Mouse (Mus musculus): ENCODE data around the gene Slc22a14.

Gene Slc22a14

DNA sequence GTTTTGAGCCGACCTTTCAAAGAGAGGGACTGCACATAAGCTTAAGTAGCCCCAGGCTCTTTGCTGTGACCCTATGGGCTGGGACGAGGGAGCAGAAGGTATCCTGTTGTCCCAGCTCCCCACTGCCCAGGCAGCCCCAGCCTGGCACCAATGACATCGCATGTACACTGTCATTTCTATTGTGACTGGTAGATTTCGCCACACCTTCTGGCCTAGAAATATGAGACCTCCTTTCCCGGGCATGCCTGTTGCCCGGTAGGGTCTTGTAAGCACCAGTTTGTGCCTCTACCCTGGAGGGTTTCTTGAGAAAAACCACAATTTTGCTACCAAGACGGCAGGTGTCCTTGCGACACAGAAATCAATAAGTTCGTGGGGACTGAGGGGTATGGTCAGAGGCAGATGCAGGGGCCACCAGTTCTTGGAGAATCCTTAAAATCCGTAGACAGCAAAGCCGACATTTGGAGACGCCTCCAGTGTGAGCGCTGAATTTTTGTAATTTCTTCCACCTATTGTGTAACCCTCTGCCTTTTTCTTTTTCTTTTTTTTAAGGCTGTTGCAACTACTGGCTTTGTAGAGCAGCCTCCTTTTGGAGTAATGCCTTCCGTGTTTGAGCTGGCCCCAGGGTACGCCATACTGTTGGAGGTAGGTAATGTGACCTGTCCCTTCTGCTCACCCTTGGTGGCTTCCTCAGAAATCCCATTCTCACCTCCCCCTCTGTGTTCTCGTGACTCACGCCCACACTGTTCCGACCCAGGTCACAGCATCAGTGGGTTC lies 242.6 kb downstream of the Slc22a14 start:
- DNase-seq: no peak

DNA sequence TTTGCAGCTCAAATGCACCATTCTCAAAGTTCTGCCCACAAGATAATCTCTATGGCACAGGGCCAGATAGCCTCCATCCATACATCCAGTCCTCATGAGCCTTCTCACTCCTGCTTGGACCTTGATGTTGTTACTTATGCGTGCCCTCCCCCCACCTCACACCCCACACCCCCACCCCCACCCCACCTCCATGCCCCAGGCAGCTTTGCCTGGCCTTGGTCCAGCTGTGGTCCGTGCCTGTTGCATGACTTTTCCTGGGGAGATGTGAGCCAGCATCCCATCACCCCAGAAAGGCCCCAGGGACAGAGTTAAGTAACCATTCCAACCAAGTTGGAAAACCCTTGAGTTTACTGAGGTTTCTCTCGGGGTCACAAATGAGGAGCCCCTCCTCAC lies 245.2 kb downstream of the Slc22a14 start:
- DNase-seq: no peak
